Mouse (Mus musculus): ENCODE results near the gene Dmbx1. TPM values are rescaled to one million over a fixed set of nuclear protein-coding genes. Genes with fewer than 3 reads are reported as not detected.

Dmbx1 gene
- polyA plus RNA-seq, 2 experiments = not detected

GRCm38 (mm10) chr4:115894281-115894680, 45.4 kb downstream of the Dmbx1 start:
- Histone ChIP-seq H3K27ac (no peak overlapping the region), H3K9me3 (ENCODE audit: control insufficient read depth, low read length) (no peaks in the 10 kb centered on the region), H3K27me3 (ENCODE audit: control insufficient read depth, insufficient read depth, low read length) (peaks cover 61% of the 10 kb centered on the region), H3K36me3 (replicated peaks; ENCODE audit: control insufficient read depth, insufficient read depth, low read depth) (no peaks in the 10 kb centered on the region), H3K4me2 (ENCODE audit: low read depth) (no peak overlapping the region), H3K4me3 (ENCODE audit: insufficient read depth in 1 of 2, low read depth in 2 of 2, low read length in 2 of 2) (no peak overlapping the region), H3K4me1 (replicated peaks; ENCODE audit: control insufficient read depth in 2 of 2, insufficient read depth in 2 of 2, low read length in 1 of 2) (no peaks in the 10 kb centered on the region), H3K9ac (replicated peaks) (no peak overlapping the region)
- TF ChIP-seq EP300 (IDR thresholded peaks at IDR 0.05; ENCODE audit: low read depth) = no peak
- no peak for TF ChIP-seq CTCF (IDR thresholded peaks at IDR 0.05; ENCODE audit: low read depth)
- DNase-seq (ENCODE audit: low read depth in 3 of 3, low spot score in 3 of 3) (no peak), ATAC-seq (ENCODE audit: insufficient read depth) (no peak)
- WGBS (ENCODE audit: insufficient replicate concordance) = 29% methylated on average over 3 of the region's 3 CpGs

DNA sequence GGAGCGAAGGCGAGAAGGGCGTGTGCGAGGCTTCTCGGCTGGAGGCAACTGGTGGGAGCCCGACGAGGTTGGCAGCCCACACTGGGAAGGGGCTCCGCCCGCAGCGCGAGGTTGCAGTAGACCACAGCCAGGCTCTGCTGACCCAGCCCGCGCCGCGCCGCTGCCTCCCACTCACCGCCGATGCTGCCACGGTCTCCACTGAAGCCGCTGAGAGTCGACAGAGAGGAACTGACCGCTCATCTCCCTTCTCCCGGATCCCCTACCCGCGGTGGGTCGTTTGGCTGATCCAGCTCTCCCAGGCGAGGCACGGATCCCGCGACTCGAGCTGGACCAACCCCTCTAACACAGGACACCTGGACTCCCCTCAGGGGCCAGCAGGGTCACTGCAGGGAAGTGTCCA, 49.2 kb downstream of the Dmbx1 start, which contains the start of gene 6430628N08Rik:
TSS of gene 6430628N08Rik (plus strand) at position 113 of the 400 bp plus-strand sequence.
- H3K27me3 ChIP-seq (ENCODE audit: control insufficient read depth, insufficient read depth, low read length) = peaks cover 35% of the 10 kb centered on the region
- H3K36me3 ChIP-seq (replicated peaks; ENCODE audit: control insufficient read depth, insufficient read depth, low read depth) = no peaks in the 10 kb centered on the region
- DNase-seq (ENCODE audit: low read depth in 3 of 3, low spot score in 3 of 3) = no peak
- H3K9ac ChIP-seq (replicated peaks) = no peak within 1 kb of the TSS
- no peak within 1 kb of the TSS for H3K27ac ChIP-seq
- WGBS (ENCODE audit: insufficient replicate concordance) = 4% methylated on average over 31 of the region's 31 CpGs
- TF ChIP-seq CTCF (IDR thresholded peaks at IDR 0.05; ENCODE audit: low read depth) (no peak), EP300 (IDR thresholded peaks at IDR 0.05; ENCODE audit: low read depth) (no peak)
- H3K4me3 ChIP-seq (ENCODE audit: insufficient read depth in 1 of 2, low read depth in 2 of 2, low read length in 2 of 2) = no peak within 1 kb of the TSS
- H3K9me3 ChIP-seq (ENCODE audit: control insufficient read depth, low read length) = no peaks in the 10 kb centered on the region
- H3K4me2 ChIP-seq (ENCODE audit: low read depth) = peak within 1 kb of the TSS; percentile 22; the same call in 1 of the 2 replicates
- H3K4me1 ChIP-seq (replicated peaks; ENCODE audit: control insufficient read depth in 2 of 2, insufficient read depth in 2 of 2, low read length in 1 of 2) = no peaks in the 10 kb centered on the region
- no peak for ATAC-seq (ENCODE audit: insufficient read depth)

GRCm38 (mm10) chr4:115890066-115890465, 49.7 kb downstream of the Dmbx1 start:
- Histone ChIP-seq H3K4me3 (ENCODE audit: insufficient read depth in 1 of 2, low read depth in 2 of 2, low read length in 2 of 2) (no peak overlapping the region), H3K36me3 (replicated peaks; ENCODE audit: control insufficient read depth, insufficient read depth, low read depth) (no peaks in the 10 kb centered on the region), H3K9me3 (ENCODE audit: control insufficient read depth, low read length) (no peaks in the 10 kb centered on the region), H3K27me3 (ENCODE audit: control insufficient read depth, insufficient read depth, low read length) (peaks cover 33% of the 10 kb centered on the region), H3K4me1 (replicated peaks; ENCODE audit: control insufficient read depth in 2 of 2, insufficient read depth in 2 of 2, low read length in 1 of 2) (no peaks in the 10 kb centered on the region), H3K4me2 (ENCODE audit: low read depth) (peak overlapping the region; percentile 22; the same call in 1 of the 2 replicates), H3K27ac (no peak overlapping the region), H3K9ac (replicated peaks) (no peak overlapping the region)
- TF ChIP-seq CTCF (IDR thresholded peaks at IDR 0.05; ENCODE audit: low read depth) (no peak), EP300 (IDR thresholded peaks at IDR 0.05; ENCODE audit: low read depth) (no peak)
- WGBS (ENCODE audit: insufficient replicate concordance) = 20% methylated on average over 6 of the region's 6 CpGs
- no peak for ATAC-seq (ENCODE audit: insufficient read depth)
- no peak for DNase-seq (ENCODE audit: low read depth in 3 of 3, low spot score in 3 of 3)

GRCm38 (mm10) chr4:115886875-115887274, 52.9 kb downstream of the Dmbx1 start:
- TF ChIP-seq EP300 (IDR thresholded peaks at IDR 0.05; ENCODE audit: low read depth) = no peak
- no peak for TF ChIP-seq CTCF (IDR thresholded peaks at IDR 0.05; ENCODE audit: low read depth)
- Histone ChIP-seq H3K36me3 (replicated peaks; ENCODE audit: control insufficient read depth, insufficient read depth, low read depth) (no peaks in the 10 kb centered on the region), H3K27ac (no peak overlapping the region), H3K27me3 (ENCODE audit: control insufficient read depth, insufficient read depth, low read length) (peaks cover 28% of the 10 kb centered on the region), H3K4me1 (replicated peaks; ENCODE audit: control insufficient read depth in 2 of 2, insufficient read depth in 2 of 2, low read length in 1 of 2) (no peaks in the 10 kb centered on the region), H3K9ac (replicated peaks) (no peak overlapping the region), H3K4me2 (ENCODE audit: low read depth) (no peak overlapping the region), H3K4me3 (ENCODE audit: insufficient read depth in 1 of 2, low read depth in 2 of 2, low read length in 2 of 2) (no peak overlapping the region), H3K9me3 (ENCODE audit: control insufficient read depth, low read length) (no peaks in the 10 kb centered on the region)
- DNase-seq (ENCODE audit: low read depth in 3 of 3, low spot score in 3 of 3) = no peak
- ATAC-seq (ENCODE audit: insufficient read depth) = no peak
- 50% methylated on average over 1 of the region's 1 CpGs for WGBS (ENCODE audit: insufficient replicate concordance)

DNA sequence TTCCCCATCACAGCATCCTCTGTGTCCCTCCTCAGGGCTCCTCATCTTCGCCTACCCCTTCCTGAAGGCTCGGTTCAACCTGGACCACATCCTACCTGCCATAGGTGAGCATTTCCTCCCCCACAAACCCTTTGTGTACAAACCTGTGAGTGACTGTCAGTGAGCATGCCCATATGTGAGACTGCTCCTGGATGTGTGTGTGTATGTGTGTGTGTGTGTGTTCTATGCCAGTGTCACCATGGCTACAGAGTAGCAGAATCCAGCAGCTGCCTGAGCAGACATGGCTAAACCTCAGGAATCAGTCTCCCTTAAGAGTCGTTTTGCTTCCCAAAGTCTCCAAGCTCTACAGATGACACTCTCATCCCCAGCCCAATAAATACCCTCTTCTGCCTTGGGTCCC, 53.9 kb downstream of the Dmbx1 start:
- 48% methylated on average over 3 of the region's 3 CpGs for WGBS (ENCODE audit: insufficient replicate concordance)
- Histone ChIP-seq H3K4me3 (ENCODE audit: insufficient read depth in 1 of 2, low read depth in 2 of 2, low read length in 2 of 2) (no peak overlapping the region), H3K4me1 (replicated peaks; ENCODE audit: control insufficient read depth in 2 of 2, insufficient read depth in 2 of 2, low read length in 1 of 2) (no peaks in the 10 kb centered on the region), H3K36me3 (replicated peaks; ENCODE audit: control insufficient read depth, insufficient read depth, low read depth) (no peaks in the 10 kb centered on the region), H3K4me2 (ENCODE audit: low read depth) (no peak overlapping the region), H3K9me3 (ENCODE audit: control insufficient read depth, low read length) (no peaks in the 10 kb centered on the region), H3K9ac (replicated peaks) (no peak overlapping the region), H3K27me3 (ENCODE audit: control insufficient read depth, insufficient read depth, low read length) (peaks cover 18% of the 10 kb centered on the region), H3K27ac (no peak overlapping the region)
- TF ChIP-seq EP300 (IDR thresholded peaks at IDR 0.05; ENCODE audit: low read depth) = no peak
- no peak for TF ChIP-seq CTCF (IDR thresholded peaks at IDR 0.05; ENCODE audit: low read depth)
- ATAC-seq (ENCODE audit: insufficient read depth) = no peak
- no peak for DNase-seq (ENCODE audit: low read depth in 3 of 3, low spot score in 3 of 3)

Data from liver, embryonic 14.5 days (tissue).